Mouse (Mus musculus) gastrocnemius, adult 2 months (tissue): ENCODE results near the gene Hoxb4. TPM values are rescaled to one million over a fixed set of nuclear protein-coding genes. Genes with fewer than 3 reads are reported as not detected.

Experiments
- DNase-seq: peaks from one replicate; pipeline ENCODE4 v3.0.0; 2022
- H3K27ac ChIP-seq: fragments of 200-600 bp; 2 replicates; pipeline ENCODE4 v1.8.1; 2022; ENCODE audit warnings: mild to moderate bottlenecking
- H3K4me3 ChIP-seq: fragments of 200-600 bp; 2 replicates; pipeline ENCODE4 v1.8.1; 2022; ENCODE audit warnings: mild to moderate bottlenecking, moderate library complexity
- CTCF ChIP-seq: fragments of 200-600 bp; IDR thresholded peaks from 2 replicates; pipeline ENCODE4 v1.8.1; 2022; ENCODE audit warnings: antibody characterized with exemption, mild to moderate bottlenecking, moderate library complexity
- intact Hi-C: fragments of 180-260 bp; cut with DNase I; formaldehyde crosslinking; loops from one replicate; pipeline ENCODE4 v1.15.1; 2025
- total RNA-seq, 2 experiments: library from RNA; stranded (reverse); gene quantifications; 2 replicates each; pipeline ENCODE4 v1.2.3; 2021

The Hoxb4 gene
- total RNA-seq, 2 experiments from 2014 or later = 0.31 to 0.38 TPM

- DNase-seq = no peak
- no peak for TF ChIP-seq CTCF
- Histone ChIP-seq H3K27ac (no peak overlapping the region), H3K4me3 (no peak overlapping the region)
- intact Hi-C loops = no loop called here
These were observed 19.0 kb downstream of the Hoxb4 start for GRCm38 (mm10) chr11:96337026-96337425.

GRCm38 (mm10) chr11:96338957-96339855 is 21.1 kb downstream of the Hoxb4 start:
- Histone ChIP-seq H3K4me3 (no peak overlapping the region), H3K27ac (no peak overlapping the region)
- DNase-seq = no peak
- intact Hi-C loops = no loop called here
- no peak for TF ChIP-seq CTCF

- no peak for TF ChIP-seq CTCF
- intact Hi-C loops = no loop called here
- Histone ChIP-seq H3K27ac (peak overlapping the region; percentile 35; the same call in 1 of the 2 replicates), H3K4me3 (peak overlapping the region; percentile 70)
- no peak for DNase-seq
These were observed 22.8 kb downstream of the Hoxb4 start for GRCm38 (mm10) chr11:96340698-96341365.

GRCm38 (mm10) chr11:96341701-96342575 is 23.9 kb downstream of the Hoxb4 start:
- intact Hi-C loops = no loop called here
- peak overlapping the region; percentile 70 for H3K4me3 ChIP-seq
- TF ChIP-seq CTCF = no peak
- DNase-seq = peak; percentile 39
- peak overlapping the region; percentile 71 for H3K27ac ChIP-seq

- H3K4me3 ChIP-seq = no peak overlapping the region
- no peak for TF ChIP-seq CTCF
- DNase-seq = no peak
- intact Hi-C loops = no loop called here
- no peak overlapping the region for H3K27ac ChIP-seq
These were observed 24.5 kb downstream of the Hoxb4 start for GRCm38 (mm10) chr11:96342576-96342930.

GRCm38 (mm10) chr11:96343206-96343745 is 25.2 kb downstream of the Hoxb4 start:
- no peak for TF ChIP-seq CTCF
- no peak for DNase-seq
- H3K4me3 ChIP-seq = no peak overlapping the region
- intact Hi-C loops = no loop called here
- H3K27ac ChIP-seq = no peak overlapping the region

- no peak for DNase-seq
- Histone ChIP-seq H3K27ac (no peak overlapping the region), H3K4me3 (no peak overlapping the region)
- no peak for TF ChIP-seq CTCF
- intact Hi-C loops = no loop called here
These were observed 26.2 kb downstream of the Hoxb4 start for GRCm38 (mm10) chr11:96344061-96344877.

- intact Hi-C loops = no loop called here
- no peak overlapping the region for H3K27ac ChIP-seq
These were observed 26.8 kb downstream of the Hoxb4 start for GRCm38 (mm10) chr11:96344878-96345159.

GRCm38 (mm10) chr11:96345220-96345892 is 27.3 kb downstream of the Hoxb4 start:
- TF ChIP-seq CTCF = no peak
- intact Hi-C loops = no loop called here
- Histone ChIP-seq H3K4me3 (peak overlapping the region; percentile 64), H3K27ac (no peak overlapping the region)
- DNase-seq = no peak

More at GRCm38 (mm10) chr11:96344878-96345159, 26.8 kb downstream of the Hoxb4 start:
- TF ChIP-seq CTCF = no peak
- no peak overlapping the region for H3K4me3 ChIP-seq
- DNase-seq = no peak

GRCm38 (mm10) chr11:96345893-96346806 is 28.1 kb downstream of the Hoxb4 start:
- TF ChIP-seq CTCF = peak; percentile 17; the same call in 1 of the 2 replicates
- Histone ChIP-seq H3K4me3 (peak overlapping the region; percentile 64), H3K27ac (no peak overlapping the region)
- intact Hi-C loops = no loop called here
- DNase-seq = no peak
